Mouse (Mus musculus) spleen, adult 12 weeks (tissue): ENCODE measurements around the gene Myg1.

Experiments
- DNase-seq: peaks from one replicate; pipeline ENCODE4 v3.0.0; 2022; ENCODE audit warnings: low spot score

Gene Myg1

DNA sequence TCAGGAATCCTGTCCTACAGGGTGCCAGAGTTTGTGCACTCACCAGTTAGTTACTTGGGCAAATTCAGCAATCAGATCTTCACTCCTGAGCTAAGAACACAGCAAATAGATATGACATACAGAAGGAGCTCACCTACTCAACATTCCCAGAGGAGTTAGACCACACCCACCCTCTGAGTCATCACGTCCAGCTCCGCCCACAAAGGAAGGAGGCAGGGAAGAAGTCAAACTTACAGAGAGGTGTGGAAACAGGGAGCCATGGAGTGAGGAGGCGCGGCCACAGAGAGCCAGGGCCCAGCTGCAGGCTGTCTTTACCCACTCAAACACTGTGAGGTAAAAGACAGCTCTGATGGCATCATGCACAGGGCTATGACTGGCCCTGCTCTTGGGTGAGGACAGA lies 14.9 kb downstream of the Myg1 start:
- DNase-seq, result no peak

DNA sequence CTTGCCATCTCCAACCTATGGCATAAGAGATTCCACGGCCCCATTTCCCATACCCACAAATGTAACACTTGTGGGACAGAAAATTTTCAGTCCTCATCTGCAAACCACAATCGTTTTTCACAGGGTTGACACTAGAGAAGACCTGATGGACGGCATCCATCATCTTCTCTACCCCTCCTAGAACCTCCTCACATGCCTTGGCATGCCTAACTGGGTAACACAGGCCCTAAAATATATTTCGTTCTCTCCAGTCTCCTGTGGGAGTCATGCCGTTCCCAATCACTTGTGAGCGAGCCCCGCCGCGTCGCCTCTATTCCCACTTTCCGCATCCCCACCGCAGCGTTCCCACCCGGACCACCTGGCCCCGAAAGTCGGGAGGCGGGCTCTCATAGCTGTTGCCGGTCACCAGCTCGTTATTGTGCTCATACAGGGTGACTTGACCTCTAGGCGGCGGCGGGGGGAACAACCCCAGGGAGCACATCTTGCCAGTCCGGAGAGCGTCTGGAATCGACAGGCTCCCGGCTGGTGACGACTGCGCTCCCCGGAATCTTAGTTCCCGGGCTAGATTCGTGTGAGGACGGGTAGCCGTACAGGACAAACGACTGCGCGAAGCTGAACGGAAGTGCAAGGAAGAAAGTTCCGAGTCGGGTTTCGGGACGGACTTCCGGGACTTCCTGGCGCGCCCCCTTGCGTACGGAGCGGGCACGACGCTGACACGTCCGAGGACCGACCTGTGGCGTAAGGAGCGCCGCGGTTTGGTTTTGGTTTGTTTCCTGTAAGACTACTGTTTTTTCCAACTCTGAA lies 18.8 kb downstream of the Myg1 start, which contains the start of gene Aaas:
Aaas (minus strand) TSS at position 634 of the 804 bp plus-strand sequence.
- DNase-seq, result peak; percentile 91

DNA sequence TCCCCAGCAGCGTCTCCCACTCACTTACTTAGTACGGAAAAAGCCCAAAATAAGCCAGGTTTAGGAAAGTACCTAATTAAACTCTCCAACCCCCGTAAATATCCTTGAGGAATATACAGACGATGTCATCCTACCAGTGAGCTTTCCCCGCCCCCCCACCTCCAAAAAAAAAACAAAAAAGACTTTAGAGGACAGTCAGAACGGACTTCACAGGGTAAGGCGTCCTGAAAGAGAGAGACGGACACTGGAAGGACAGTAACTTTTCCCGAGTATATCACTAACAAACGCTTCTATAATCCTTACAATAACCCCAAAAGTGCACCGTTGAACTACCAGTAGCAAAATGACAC lies 19.4 kb downstream of the Myg1 start:
- DNase-seq, result no peak

DNA sequence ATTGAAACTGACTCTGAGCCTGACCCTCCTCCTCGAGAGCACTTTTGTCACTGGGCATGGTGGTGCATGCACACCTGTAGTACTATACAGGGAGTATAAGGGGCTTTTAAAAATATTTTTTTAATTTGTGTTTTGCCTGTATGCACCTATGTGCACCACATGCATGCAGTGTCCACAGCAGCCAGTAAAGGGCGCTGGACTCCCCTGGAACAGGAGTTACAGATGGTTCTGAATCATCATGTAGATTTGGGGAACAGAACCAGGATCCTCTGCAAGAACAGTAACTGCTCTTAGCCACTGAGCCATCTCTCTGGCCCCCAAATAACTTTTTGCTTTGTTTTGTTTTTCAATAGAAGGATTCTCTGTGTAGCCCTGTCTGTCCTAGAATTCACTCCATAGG lies 20.7 kb downstream of the Myg1 start:
- DNase-seq, result no peak

DNA sequence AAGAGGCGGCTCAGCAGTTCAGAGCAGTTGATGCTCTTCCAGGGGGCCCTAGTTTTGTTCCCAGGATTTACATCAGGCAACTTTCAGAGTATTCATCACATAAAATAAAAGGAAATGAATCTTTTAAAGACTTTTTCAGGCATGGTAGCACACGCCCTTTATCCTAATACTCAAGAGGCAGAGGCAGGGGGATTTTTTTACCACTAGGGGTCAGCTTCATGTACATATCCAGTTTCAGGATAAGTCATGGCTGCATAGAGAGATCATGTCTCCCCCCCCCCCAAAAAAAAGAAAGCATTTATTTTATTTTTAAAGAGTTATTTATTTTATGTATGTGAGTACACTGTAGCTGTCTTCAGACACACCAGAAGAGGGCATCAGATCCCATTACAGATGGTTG lies 22.5 kb downstream of the Myg1 start:
- DNase-seq, result no peak

DNA sequence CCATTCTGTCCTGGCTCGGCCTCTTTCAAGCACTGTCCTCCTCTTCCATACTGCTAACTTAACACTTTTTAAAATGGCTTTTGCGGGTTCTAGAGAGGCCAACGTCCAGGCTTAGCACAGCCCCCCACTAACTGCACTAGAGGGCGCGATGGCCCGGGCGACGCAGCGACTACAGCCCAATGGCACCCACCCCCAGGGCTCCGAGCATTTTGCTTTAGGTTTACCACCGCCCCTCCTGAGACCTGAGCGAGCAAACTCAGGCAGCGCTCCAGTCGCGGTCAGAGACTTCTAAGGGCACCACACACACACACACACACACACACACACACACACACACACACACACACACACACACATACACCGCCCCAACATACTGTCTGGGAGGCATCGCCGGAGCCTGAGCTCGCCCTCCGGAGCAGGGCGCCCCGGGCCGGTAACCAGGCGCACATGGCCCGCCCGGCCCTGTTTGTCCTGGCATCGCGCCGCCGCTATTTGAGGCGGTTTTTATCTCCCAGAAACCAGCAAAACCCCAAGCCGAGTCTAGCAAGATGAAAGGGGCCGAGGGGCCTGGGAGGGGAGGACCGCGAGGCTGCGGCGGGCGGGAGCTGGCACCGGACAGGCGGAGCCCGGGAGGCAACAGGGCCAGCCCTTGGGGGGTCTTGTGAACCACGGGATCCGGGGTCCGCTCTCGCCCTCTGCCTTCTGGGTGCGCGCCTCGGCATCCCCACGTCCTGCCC lies 23.8 kb downstream of the Myg1 start:
- no peak for DNase-seq

DNA sequence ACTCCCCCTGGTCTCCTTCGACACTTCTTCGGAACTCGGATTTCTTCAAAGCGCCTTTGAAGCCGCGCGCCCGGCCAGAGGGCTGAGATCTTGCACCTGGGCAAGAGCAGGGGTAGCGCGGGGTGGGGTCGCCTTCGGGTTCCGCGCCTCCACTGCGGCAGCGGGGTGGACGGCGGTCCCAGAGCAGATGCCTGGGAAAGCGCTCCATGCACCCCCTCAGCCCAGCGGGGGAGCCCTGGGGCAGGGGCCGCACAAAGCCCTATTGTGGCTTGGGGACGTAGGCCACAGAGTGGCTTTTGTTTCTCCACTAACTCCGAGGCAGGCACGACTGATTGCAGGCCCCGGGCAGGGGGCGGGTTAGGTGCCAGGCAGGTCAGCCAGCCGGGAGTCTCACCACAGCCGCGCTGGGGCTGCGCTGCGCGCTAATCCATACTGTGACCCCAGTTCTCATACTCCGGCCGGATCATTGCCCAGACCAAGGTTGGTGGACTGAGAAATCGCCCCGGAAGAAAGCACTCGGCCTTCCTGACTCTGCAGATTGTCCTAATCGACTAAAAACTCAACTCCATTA lies 24.4 kb downstream of the Myg1 start:
- no peak for DNase-seq

DNA sequence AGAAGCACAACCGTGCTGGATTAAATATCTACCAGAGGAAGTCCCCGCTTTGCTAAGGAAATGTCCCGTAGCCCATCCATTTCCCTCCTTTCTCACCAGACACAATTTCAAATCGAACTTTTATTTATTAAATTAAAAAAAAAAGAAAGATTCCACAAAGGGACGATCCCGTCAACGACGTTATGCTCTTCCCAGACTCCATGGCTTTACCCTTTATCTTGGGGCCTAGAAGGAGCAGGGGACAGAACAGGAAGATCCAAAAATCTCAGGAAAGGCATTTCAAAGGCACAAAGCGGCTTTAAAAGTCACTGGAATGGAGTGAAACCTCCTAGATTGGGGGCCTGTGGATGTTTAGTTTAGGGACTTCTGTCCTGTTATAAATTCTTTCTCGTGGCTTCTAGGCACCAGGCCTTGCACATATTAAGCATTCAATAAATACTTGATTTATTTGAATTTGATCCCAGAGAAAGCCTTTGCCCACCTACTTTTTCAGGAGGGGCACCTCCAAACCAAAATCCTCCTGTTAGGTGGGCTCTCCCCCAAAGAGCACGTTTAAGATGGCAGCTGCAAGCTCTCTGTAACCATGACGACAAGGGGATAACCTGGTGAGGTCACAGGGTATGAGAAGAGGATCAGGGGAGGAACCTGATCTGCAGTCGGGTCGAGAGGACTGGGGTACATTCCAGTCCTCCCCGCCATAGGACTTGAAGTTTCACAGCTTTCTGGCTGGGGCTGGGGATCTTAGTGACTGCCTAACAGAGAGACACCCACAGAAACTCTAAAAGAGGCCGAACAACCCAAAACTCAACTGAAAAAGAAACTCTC lies 25.2 kb downstream of the Myg1 start:
- DNase-seq, result no peak

DNA sequence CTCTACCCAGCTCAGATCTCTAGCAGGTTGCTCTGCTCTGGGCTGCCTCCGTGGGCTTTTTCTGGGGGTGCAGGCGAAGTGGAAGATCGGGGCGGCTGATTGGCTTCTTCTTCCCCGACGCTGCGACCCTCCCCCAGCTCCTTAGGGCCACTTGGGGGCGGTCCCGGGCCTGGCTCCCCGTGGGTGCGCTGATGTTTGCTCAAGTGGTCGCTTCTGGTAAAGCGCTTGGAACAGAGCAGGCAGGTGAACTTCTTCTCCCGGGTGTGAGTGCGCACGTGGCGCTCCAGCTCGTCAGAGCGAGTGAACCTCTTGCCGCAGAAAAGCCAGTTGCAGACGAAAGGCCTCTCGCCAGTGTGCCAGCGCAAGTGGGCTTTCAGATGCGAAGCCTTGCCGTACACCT lies 26.6 kb downstream of the Myg1 start:
- DNase-seq, result no peak

DNA sequence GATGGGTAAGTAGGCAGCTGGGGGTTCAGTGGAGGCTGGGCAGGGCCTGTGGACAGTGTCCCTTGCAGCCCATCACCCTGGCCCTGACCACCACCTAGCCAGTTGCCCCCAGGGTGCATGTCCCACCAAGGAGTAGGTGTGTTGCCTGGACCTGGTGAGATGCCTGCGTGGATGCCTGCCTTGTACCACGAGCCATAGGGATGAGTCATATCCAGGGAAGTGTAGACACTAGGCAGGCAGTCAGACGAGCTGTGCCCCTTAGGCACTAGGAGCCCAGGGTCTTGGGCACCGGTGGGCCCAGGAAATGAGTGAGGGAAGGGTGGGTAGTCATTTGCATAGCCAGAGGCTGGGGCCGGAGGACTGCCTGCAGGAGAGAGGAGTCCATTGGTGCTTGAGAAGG lies 27.3 kb downstream of the Myg1 start:
- DNase-seq, result no peak

DNA sequence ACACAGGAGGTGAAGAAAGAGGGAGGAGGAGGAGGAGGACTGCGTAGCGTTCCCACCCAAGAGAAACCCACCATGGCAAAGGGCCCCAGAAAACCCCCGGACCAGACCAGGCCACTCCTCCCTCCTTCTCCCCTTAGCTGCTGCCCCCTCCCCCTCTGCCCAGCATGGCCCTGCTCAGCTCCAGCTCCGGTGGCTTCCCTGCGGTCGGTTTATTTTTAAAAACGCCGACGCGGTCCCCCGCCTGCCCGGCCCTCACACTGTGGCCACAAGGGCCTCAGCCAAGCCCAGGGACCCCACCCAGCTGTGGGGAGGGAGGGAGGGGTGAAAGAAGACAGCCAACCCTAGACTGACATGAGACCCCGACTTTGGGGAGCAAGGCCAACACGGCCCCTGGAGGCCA lies 31.1 kb downstream of the Myg1 start:
- DNase-seq, result no peak

DNA sequence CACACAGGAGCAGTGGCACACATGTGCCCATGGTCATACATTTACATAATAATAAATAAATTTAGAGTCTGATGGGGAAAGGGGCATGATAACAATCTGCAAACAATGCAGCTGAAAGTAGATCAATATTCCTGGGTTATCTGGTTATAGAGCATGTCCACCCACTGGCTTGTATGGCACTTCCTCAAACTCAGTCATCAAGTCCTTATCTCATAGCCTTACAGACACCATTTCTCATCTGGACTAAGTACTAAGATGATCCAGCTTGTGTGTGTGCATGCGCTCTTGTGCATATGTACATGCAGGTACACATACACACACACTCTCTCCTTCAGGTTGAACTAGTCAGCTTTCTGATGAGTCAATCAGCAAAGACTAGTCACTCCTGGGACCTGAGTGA lies 33.2 kb downstream of the Myg1 start:
- DNase-seq, result no peak

DNA sequence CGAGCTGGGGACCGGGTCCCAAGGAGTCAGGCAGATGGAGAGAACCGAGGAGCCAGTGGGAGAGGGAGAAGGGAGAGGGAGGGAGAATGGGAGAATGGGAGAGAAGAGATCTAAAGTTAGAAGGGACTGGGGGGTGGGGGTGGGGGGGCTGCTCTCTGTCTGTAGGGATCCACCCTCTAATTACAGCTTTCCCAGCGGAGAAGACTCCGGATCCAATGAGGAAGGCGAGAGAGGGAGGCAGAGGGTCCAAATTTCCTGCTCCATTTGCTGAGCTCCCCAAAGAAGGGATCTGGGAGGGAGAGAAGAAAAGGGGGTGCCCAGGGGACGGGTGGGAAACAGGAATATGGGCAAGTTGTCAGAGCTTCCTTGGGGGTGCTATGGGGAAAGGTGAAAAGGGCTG lies 34.7 kb downstream of the Myg1 start:
- no peak for DNase-seq

DNA sequence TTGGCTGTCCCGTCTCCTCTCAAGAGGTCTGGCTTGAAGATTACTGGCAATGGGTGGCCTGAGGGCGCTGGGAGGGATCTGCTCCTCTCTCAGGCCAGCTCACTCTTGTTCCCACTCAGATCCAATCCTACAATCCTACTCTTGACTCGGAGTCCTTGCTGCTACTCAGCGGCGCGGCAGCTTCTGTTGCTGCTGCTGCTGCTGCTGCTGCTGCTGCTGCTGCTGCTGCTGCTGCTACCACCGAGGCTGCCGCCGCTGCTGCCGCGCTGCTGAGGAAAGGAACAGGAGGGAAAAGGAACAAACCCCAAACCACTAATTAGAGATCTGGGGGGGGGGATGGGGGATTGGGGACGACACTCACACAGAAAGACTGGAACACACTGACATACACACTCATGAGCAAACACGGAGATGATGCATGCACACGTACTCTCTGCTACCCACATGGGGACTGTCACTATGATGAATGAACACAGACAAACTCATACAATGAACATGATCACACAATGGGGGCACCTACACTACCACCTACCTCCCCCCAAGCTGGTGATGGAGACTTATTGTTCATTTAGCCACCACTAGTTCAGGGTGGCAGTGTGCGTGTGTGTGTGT lies 35.3 kb downstream of the Myg1 start, which contains the start of gene Sp7:
Sp7 (minus strand) TSS at position 450 of the 612 bp plus-strand sequence.
- DNase-seq, result no peak

DNA sequence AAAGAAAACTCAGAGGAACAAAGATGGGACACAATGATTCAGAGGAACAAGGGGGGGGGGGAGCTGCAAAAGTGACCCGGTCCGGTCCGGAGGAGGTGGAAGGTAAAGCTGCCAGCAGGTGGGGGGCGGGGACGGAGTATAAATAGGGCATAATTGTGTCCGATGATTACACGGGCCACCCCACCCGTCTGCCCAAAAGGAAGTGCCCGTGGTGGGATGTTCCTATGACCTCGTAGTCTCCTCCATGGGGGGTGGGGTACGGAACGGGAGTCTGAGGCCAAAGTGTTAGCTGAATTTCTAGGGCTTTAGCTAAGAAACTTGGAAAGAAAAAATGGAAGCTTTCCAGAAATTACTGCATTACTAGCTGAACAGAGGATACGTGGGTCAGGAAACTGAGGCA lies 38.5 kb downstream of the Myg1 start:
- DNase-seq, result no peak

DNA sequence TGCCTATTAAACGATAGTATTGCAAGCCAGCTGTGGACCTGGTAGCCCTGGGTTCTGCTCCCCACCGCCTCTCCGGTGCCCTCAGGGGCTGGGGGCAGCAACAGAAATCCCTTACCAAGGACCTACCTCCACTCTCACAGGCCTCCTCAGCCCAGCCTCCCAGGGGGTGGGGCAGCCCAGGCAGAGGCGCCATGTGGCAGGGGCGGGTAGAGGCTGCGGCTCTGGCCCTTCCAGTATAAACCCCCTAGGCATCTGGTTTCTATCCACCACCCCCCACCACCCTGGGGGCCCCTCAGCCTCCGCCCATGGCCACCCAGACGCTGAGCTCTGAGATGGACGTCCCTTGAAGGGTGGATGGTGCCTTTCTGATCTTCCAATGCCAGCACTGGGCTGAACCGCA lies 39.2 kb downstream of the Myg1 start:
- DNase-seq, result no peak

DNA sequence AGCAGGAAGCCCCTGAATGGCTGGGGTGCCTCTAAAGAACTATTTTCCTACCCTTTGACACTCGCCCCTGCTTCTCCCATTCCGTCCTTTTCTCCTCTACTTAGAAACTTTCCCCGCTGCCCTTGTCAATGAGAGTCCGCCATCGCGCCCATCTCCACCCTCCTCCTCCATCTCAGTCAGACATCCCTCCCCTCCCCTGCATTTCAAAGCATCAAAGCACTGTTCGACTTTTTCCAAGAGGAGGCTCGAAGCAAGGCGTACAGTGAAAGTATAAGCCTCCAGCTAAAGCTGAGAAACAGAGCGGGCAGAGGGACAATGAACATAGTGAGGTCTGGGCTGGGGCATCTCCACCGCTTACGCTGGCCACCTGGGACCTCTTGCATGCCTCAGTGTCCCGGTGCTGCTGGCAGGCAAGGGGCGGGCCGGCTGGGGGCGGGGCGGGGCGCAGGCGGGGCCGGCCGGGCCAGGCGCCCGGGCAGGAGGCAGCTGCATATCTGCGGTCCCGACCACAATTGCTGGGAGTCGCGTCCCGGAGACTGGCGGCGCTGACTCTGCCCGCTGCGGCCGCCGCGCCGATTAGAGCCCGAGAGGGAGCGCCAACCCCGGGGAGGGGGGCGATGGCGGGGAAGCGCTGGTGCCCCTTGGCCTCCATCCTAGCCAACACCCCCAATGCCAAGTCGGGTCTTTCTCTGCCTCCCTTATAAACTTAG lies 45.1 kb downstream of the Myg1 start:
- DNase-seq, result peak; percentile 47

DNA sequence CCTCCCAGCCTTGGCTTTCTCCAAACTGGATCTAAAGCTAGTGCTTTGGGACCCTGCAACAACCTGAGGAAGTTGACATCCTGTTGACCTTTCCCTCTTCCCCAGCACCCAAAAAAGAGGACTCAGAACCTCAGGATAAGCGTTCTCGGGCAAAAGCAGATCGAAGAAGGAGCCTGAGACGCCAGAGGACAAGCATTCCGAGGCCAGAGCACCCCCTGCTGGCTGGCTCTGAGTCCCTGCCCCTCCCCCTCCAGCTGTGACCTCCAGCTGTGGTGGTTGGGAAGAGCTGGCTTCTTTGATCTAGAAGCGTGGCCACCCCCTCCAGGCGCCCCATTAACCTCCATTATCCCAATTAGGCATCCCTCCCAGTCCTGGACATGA lies 45.6 kb downstream of the Myg1 start:
- peak; percentile 73 for DNase-seq

DNA sequence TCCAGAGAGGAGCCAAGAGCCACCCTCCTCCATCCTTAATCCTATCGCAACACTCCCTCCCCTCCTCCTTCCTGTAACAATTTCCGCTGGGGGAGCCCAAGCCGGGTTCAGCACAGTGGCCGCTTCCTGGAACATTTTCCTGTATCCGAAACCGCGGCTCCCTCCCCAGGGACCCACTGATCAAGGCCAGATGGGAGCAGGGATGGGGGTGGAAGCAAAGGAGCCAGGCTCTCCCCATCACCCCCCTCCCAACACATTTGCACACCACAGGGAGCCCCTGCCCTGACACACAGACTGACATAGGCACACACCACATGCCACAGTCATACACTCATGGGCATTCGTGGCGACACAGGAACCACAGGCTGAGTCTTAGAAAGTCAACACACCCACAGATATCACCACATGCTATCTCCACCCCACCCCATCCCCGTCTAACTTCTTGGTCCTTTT lies 46.3 kb downstream of the Myg1 start:
- no peak for DNase-seq

DNA sequence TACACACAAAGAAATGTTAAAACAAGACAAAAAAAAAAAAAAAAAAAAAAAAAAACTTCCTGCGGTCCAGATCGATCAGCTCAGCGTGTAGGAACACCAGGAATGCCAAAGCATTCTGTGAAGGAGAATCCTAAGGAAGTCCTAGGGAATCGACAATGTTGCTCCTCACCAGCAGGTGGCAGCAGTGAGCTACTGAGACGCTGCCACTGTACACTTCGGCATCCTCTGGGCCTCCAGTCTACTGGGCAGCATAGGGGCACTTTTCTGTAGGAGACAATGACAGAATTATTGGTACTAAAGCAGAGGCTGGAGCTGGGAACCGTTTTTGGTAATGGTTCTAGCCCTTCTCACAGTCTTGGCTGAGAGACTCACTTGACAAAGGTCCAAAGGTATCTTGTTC lies 50.1 kb downstream of the Myg1 start:
- peak; percentile 65 for DNase-seq

DNA sequence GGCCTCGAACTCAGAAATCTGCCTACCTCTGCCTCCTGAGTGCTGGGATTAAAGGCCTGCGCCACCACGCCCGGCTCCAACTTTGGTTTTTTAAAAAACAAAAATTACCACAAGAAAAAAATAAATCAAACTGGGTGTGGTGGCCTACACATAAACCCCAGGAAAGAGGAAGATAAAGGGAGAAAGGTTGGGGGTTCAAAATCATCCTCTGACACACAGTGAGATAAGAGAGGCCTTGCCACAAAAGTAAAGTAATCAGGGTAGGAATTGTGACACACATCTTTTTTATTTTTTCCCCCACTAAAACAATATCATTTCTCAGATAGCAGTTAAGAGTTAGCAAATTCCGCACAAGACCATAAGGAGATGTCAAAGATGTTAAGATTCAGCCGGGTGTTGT lies 52.2 kb downstream of the Myg1 start:
- DNase-seq, result no peak
